Mouse (Mus musculus) embryonic facial prominence, embryonic 13.5 days (tissue): ENCODE results near the gene Igsf10. TPM values are rescaled to one million over a fixed set of nuclear protein-coding genes. Genes with fewer than 3 reads are reported as not detected.
"Not testable (repeated sequence)": the region's sequence is repeated elsewhere in the genome, so short reads cannot be mapped to it uniquely, and the experiment has no call there.

Experiments used
- ATAC-seq: fragments of 200-750 bp; cut with Nextera tagmentation; 2 replicates; pipeline ENCODE4 v1.8.0; 2017; ENCODE audit warnings: low read depth; ENCODE audit not compliant: insufficient number of reproducible peaks, insufficient read depth, low FRiP score, low TSS enrichment
- H3K27ac ChIP-seq: fragments of 300-500 bp; sonication (generic); 2 replicates; pipeline ENCODE4 v1.5.1; 2015; ENCODE audit warnings: moderate library complexity, mild to moderate bottlenecking, inconsistent platforms
- H3K27me3 ChIP-seq: fragments of 300-500 bp; sonication (generic); 2 replicates; pipeline ENCODE4 v1.6.1; 2015; ENCODE audit warnings: mild to moderate bottlenecking, inconsistent platforms
- H3K36me3 ChIP-seq: fragments of 300-500 bp; sonication (generic); 2 replicates; pipeline ENCODE4 v1.6.1; 2015; ENCODE audit warnings: mild to moderate bottlenecking, inconsistent platforms
- H3K4me1 ChIP-seq: fragments of 300-500 bp; sonication (generic); 2 replicates; pipeline ENCODE4 v1.6.1; 2015; ENCODE audit warnings: inconsistent platforms
- H3K4me2 ChIP-seq: fragments of 300-500 bp; sonication (generic); 2 replicates; pipeline ENCODE4 v1.6.1; 2015; ENCODE audit warnings: moderate library complexity, mild to moderate bottlenecking, inconsistent platforms
- H3K4me3 ChIP-seq: fragments of 300-500 bp; sonication (generic); 2 replicates; pipeline ENCODE4 v1.5.1; 2015; ENCODE audit warnings: mild to moderate bottlenecking, inconsistent platforms
- H3K9ac ChIP-seq: fragments of 300-500 bp; sonication (generic); 2 replicates; pipeline ENCODE4 v1.6.1; 2015; ENCODE audit warnings: mild to moderate bottlenecking, inconsistent platforms
- H3K9me3 ChIP-seq: fragments of 300-500 bp; sonication (generic); 2 replicates; pipeline ENCODE4 v1.6.1; 2016; ENCODE audit warnings: inconsistent platforms
- WGBS: fragments of 180-500 bp; shearing (Covaris S2); methylation state at CpG from one replicate; pipeline ENCODE4 v1.1.7; 2015; ENCODE audit warnings: mixed read lengths; 5-methylcytosine and 5-hydroxymethylcytosine counted together
- polyA plus RNA-seq: library from polyadenylated mRNA; unstranded; fragments of >200 nt; fragmentation: Nextera tagmentation; extraction: Ambion mirVana; gene quantifications from 2 replicates; pipeline ENCODE4 v1.2.1, GENCODE M21; 2015

Igsf10 gene
- polyA plus RNA-seq = 26.8 and 28.3 TPM in 2 replicates

- peaks cover 12% of the 10 kb centered on the region for H3K4me1 ChIP-seq
- H3K36me3 ChIP-seq = peaks cover 16% of the 10 kb centered on the region
- 2% methylated on average over 23 of the region's 23 CpGs for WGBS
- H3K9ac ChIP-seq = peak within 1 kb of the TSS; percentile 76
- ATAC-seq = peak; percentile 92
- no peaks in the 10 kb centered on the region for H3K9me3 ChIP-seq
- peak within 1 kb of the TSS; percentile 81 for H3K27ac ChIP-seq
- peak within 1 kb of the TSS; percentile 62 for H3K4me3 ChIP-seq
- no peaks in the 10 kb centered on the region for H3K27me3 ChIP-seq
- H3K4me2 ChIP-seq = peak within 1 kb of the TSS; percentile 67
Measured at GRCm38 (mm10) chr3:59344065-59344905, at the start of gene Igsf10. Igsf10 (minus strand) TSS chr3:59344394.

- Histone ChIP-seq H3K27ac (no peak overlapping the region), H3K36me3 (no peaks in the 10 kb centered on the region), H3K4me1 (no peaks in the 10 kb centered on the region; the same call in 1 of the 2 replicates), H3K4me3 (no peak overlapping the region), H3K9ac (no peak overlapping the region), H3K27me3 (no peaks in the 10 kb centered on the region), H3K9me3 (no peaks in the 10 kb centered on the region), H3K4me2 (no peak overlapping the region)
- WGBS = 100% methylated on average over 1 of the region's 1 CpGs
- no peak for ATAC-seq
Measured at GRCm38 (mm10) chr3:59385553-59385952, 41.4 kb upstream of the Igsf10 start.

DNA sequence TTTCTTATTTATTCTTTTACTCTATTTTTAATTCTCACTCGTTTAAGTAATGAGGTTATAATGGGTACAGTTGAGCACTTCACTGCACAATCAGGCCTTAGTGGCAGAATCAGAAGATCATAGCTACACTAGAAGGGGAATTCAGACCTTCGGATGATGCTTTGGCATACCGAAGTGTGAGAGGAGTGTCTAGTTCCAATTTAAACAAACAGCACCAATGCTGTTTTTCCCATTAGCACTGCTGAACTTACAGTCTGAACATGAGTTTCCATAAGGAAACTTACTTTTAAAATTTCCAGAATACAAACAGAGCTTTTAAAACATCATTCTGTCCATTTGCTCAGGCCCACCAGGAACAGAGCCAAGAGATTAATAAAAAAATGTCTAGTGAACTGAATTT, 40.8 kb upstream of the Igsf10 start:
- Histone ChIP-seq H3K27ac (no peak overlapping the region), H3K36me3 (no peaks in the 10 kb centered on the region), H3K27me3 (no peaks in the 10 kb centered on the region), H3K9me3 (no peaks in the 10 kb centered on the region), H3K4me1 (no peaks in the 10 kb centered on the region; the same call in 1 of the 2 replicates), H3K9ac (no peak overlapping the region), H3K4me3 (no peak overlapping the region), H3K4me2 (no peak overlapping the region)
- WGBS = 74% methylated on average over 3 of the region's 3 CpGs
- ATAC-seq = no peak

DNA sequence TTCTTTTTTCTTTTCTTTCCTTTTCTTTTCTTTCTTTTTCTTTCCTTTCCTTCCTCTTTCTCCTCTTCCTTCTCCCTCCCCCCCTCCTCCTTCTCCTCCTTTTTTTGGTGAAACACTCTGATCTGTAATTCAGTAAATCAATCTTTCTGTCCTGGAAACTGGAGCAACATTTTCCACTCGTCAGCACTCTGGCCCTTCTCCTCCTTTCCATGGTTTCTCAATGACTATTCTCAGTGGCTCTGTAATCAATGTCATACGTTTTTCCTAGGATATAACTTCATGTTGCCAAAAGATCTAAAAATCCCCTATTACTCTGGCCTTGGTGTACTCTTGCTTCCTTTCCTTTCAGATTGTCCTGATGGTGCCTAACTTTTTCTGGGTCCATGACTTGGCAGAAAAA, 40.1 kb upstream of the Igsf10 start:
- Histone ChIP-seq H3K36me3 (no peaks in the 10 kb centered on the region), H3K4me3 (no peak overlapping the region), H3K27ac (no peak overlapping the region), H3K4me1 (no peaks in the 10 kb centered on the region; the same call in 1 of the 2 replicates), H3K27me3 (no peaks in the 10 kb centered on the region), H3K9me3 (no peaks in the 10 kb centered on the region), H3K9ac (no peak overlapping the region), H3K4me2 (no peak overlapping the region)
- 25% methylated on average over 2 of the region's 2 CpGs for WGBS
- ATAC-seq = no peak

DNA sequence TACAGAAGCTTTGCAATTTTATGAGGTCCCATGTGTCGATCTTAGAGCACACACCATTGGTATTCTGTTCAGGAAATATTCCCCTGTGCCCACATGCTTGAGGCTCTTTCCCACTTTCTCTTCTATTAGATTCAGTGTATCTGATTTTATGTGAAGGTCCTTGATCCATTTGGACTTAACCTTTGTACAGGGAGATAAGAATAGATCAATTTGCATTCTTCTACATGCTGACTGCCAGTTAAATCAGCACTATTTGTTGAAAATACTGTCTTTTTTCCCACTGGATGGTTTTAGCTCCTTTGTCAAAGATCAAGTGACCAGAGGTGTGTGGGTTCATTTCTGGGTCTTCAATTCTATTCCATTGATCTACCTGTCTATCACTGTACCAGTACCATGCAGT, 34.6 kb upstream of the Igsf10 start:
- not testable (repeated sequence) for H3K27me3 ChIP-seq, H3K27ac ChIP-seq, H3K4me3 ChIP-seq, H3K9ac ChIP-seq, H3K9me3 ChIP-seq, H3K4me1 ChIP-seq, ATAC-seq, H3K4me2 ChIP-seq, H3K36me3 ChIP-seq
- 90% methylated on average over 1 of the region's 1 CpGs for WGBS

DNA sequence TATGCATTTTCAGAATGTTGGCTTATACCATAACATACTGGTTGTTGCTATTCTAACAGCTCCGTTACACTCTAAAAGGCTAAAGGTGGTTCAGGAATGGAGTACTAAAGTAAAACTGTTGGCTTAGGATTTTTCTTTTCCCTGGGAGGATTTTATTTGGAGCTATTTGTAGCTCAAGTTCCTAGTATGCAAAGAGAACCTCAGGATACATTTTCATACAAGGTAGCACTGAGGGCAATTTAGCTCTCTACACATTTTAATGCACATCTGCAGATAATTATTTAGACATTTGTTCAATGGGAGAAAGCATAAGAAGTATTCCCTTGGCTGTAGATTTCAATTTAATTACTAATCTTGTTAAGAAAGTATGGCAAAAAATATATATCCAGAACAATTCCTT, 17.7 kb upstream of the Igsf10 start:
- Histone ChIP-seq H3K4me2 (no peak overlapping the region), H3K9me3 (peaks cover under 1% of the 10 kb centered on the region; the same call in 1 of the 2 replicates), H3K27ac (no peak overlapping the region), H3K9ac (no peak overlapping the region), H3K36me3 (no peaks in the 10 kb centered on the region), H3K4me3 (no peak overlapping the region), H3K27me3 (no peaks in the 10 kb centered on the region), H3K4me1 (peaks cover 3% of the 10 kb centered on the region)
- ATAC-seq = no peak
- WGBS = 35% methylated on average over 1 of the region's 1 CpGs

DNA sequence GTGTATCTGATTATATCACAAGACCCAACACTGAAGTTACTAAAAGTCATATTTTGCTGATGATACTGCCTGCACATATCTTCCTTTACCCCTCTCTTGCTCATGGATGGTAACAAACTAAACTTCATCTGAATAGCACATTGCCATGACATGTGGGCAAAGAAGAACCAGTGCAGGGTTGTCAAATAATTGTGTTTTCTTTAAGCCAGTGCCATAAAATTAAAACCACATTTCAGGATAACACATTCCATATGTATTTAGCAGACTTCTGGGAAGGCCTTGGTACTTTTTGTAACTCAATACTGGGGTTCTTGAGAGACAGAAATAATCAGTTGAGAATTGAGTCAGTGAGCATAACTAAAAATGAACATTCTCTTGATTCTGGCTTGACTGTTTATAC, 15.9 kb upstream of the Igsf10 start:
- H3K36me3 ChIP-seq = no peaks in the 10 kb centered on the region
- no peak overlapping the region for H3K4me3 ChIP-seq
- no peaks in the 10 kb centered on the region for H3K27me3 ChIP-seq
- peaks cover 3% of the 10 kb centered on the region for H3K4me1 ChIP-seq
- ATAC-seq = peak; percentile 64; the same call in 1 of the 2 replicates
- H3K4me2 ChIP-seq = no peak overlapping the region
- no peak overlapping the region for H3K27ac ChIP-seq
- H3K9ac ChIP-seq = no peak overlapping the region
- no peaks in the 10 kb centered on the region for H3K9me3 ChIP-seq

DNA sequence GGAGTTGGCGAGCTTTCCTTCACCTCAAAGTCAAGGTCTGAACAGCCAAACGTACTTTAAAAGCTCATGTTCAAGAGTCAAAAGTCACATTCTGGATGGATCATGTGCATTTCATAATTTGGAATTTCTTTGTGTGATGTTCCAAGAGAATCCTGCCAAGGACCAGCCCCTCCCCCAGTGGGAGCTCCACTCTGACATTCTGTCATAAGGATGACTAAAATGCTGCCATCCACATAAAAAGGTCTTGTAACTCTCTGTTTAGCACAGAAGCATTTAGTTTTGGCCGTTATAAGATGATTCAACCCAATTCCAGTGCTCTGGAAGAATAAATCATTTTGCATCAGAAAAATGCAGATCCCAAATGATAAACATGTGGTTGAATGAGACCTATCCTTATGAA, 10.0 kb upstream of the Igsf10 start:
- no peak overlapping the region for H3K4me2 ChIP-seq
- no peak for ATAC-seq
- no peaks in the 10 kb centered on the region for H3K36me3 ChIP-seq
- no peak overlapping the region for H3K9ac ChIP-seq
- peaks cover 4% of the 10 kb centered on the region; the same call in 1 of the 2 replicates for H3K4me1 ChIP-seq
- 50% methylated on average over 3 of the region's 3 CpGs for WGBS
- no peaks in the 10 kb centered on the region for H3K9me3 ChIP-seq
- H3K4me3 ChIP-seq = no peak overlapping the region
- H3K27ac ChIP-seq = no peak overlapping the region; the same call in 1 of the 2 replicates
- no peaks in the 10 kb centered on the region for H3K27me3 ChIP-seq

DNA sequence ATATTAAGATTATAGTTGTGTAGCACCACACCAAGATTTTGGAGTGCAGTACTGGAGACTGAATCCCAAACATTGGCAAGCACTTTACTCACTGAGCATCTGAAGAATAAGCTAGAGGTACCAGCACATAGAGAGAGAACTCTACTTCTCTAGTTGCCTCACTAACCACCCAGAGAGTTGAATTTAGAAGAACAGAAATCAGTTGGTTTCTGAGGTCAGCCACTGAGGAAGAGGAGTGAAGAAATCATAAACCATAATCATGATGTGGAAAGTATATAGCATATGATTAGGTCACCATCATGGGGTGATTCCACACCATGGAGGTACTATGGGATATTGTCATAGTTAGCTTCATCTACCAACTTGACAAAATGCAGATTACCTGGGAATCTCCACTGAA, 7.6 kb upstream of the Igsf10 start:
- Histone ChIP-seq H3K36me3 (no peaks in the 10 kb centered on the region), H3K27me3 (no peaks in the 10 kb centered on the region), H3K4me2 (no peak overlapping the region), H3K9me3 (no peaks in the 10 kb centered on the region), H3K27ac (no peak overlapping the region), H3K4me3 (no peak overlapping the region), H3K4me1 (peaks cover 4% of the 10 kb centered on the region; the same call in 1 of the 2 replicates), H3K9ac (no peak overlapping the region)
- no peak for ATAC-seq

- Histone ChIP-seq H3K27ac (no peak overlapping the region), H3K36me3 (peaks cover 18% of the 10 kb centered on the region), H3K4me1 (peaks cover 12% of the 10 kb centered on the region), H3K27me3 (no peaks in the 10 kb centered on the region), H3K9me3 (no peaks in the 10 kb centered on the region), H3K4me3 (peak overlapping the region; percentile 62), H3K4me2 (peak overlapping the region; percentile 67), H3K9ac (peak overlapping the region; percentile 76)
- no peak for ATAC-seq
- 44% methylated on average over 4 of the region's 4 CpGs for WGBS
Measured at GRCm38 (mm10) chr3:59343026-59343425, 1.2 kb downstream of the Igsf10 start.

DNA sequence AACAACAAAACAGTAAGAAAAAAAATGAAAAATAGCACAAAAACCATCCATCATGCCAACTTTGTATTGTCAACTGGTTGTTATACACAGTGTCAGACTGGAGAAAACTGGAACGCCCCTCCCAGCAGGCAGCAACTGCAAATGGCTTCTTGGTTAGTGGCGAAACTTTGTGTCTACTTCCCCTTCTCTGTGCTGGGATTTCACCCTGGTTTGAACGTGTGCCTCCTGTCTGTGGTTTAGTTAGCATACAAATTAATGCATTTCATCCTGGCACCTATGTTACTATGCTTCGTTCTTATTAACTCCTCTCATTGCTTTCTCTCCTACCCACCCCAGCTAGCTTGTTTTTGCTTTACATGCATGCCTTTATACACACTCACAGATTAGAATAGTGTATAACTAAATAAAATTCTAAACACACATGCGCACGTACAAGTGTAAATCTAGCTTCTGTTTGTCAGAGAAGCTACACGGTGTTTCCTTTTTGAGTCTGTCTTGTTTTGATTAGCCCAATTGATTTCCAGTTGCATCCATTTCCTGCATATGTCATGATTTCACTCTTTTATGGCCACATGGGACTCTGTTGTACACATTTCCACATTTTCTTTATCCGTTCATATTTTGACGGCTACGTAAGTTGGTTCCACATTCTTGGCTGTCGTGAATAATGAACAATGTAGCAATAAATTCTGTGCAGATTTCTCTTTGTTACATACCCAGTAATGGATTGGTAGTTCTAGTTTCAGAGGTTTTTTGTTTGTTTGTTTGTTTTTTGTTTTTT, 2.4 kb downstream of the Igsf10 start:
- Histone ChIP-seq H3K27ac (no peak overlapping the region), H3K4me3 (peak overlapping the region; percentile 27), H3K9me3 (no peaks in the 10 kb centered on the region), H3K9ac (peak overlapping the region; percentile 4; the same call in 1 of the 2 replicates), H3K27me3 (no peaks in the 10 kb centered on the region), H3K4me2 (peak overlapping the region; percentile 55), H3K36me3 (peaks cover 20% of the 10 kb centered on the region), H3K4me1 (peaks cover 12% of the 10 kb centered on the region)
- WGBS = 47% methylated on average over 11 of the region's 11 CpGs
- no peak for ATAC-seq
